Mouse (Mus musculus): ENCODE data around the gene Neurl3. TPM values are rescaled to one million over a fixed set of nuclear protein-coding genes. Genes with fewer than 3 reads are reported as not detected.

The Neurl3 gene
- total RNA-seq, 2 experiments from 2014 or later: 0.53 to 0.77 TPM

Other genes starting within 250 kb of the Neurl3 start
- gene Hs6st1, start 206.3 kb downstream of the Neurl3 start, total RNA-seq (2021): 10 to 100 TPM; 38.6 to 39.5 TPM
- gene Uggt1, start 30.0 kb downstream of the Neurl3 start, total RNA-seq (2021): 10 to 100 TPM; 33.6 to 39.2 TPM
- gene Arid5a, start 33.1 kb upstream of the Neurl3 start, total RNA-seq (2021): 10 to 100 TPM; 15.2 to 16.4 TPM
- gene Kansl3, start 94.5 kb upstream of the Neurl3 start, total RNA-seq (2021): 10 to 100 TPM; 71.2 to 76.0 TPM
- gene Fer1l5, start 97.6 kb upstream of the Neurl3 start, total RNA-seq (2021): not detected
- gene Lman2l, start 170.6 kb upstream of the Neurl3 start, total RNA-seq (2021): 10 to 100 TPM; 72.1 to 77.4 TPM
- 10 to 100 TPM; 15.6 to 16.6 TPM for gene Cnnm4, start 196.9 kb upstream of the Neurl3 start, total RNA-seq (2021)
- 10 to 100 TPM; 40.8 to 41.3 TPM for gene Cnnm3, start 237.2 kb upstream of the Neurl3 start, total RNA-seq (2021)